10 mouse cellular contexts compared by ENCODE assay signal in genomic region chr11:102753591-102754324, GRCm38 (mm10). TPM values are rescaled to one million over a fixed set of nuclear protein-coding genes. Genes with fewer than 3 reads are reported as not detected.
DNase-seq lines count a peak whose midpoint lies in the region; ATAC-seq lines count a peak whose summit lies in the region.
"Had no signal": no experiment of that assay in that cellular context is flagged by ENCODE, and none has a peak within 500 bp of the region (broad histone marks: within the 10 kb centered on the region; RNA-seq: fewer than 3 reads in every experiment).

No protein-coding gene starts in this region.

- no peaks in the 10 kb centered on the region for H3K36me3 ChIP-seq in kidney, embryonic 15.5 days
- no peaks in the 10 kb centered on the region for H3K36me3 ChIP-seq in forebrain, embryonic 11.5 days (ENCODE audit: control insufficient read depth, insufficient read depth, low read length)
- no peaks in the 10 kb centered on the region for H3K36me3 ChIP-seq in limb, embryonic 12.5 days
- H3K36me3 ChIP-seq in stomach, embryonic 14.5 days (ENCODE audit: control insufficient read depth, insufficient read depth, low read length) = no peaks in the 10 kb centered on the region
- H3K36me3 ChIP-seq: G1E had no signal

- 35% methylated on average over 18 of the region's 18 CpGs for whole genome bisulfite sequencing in kidney, embryonic 15.5 days
- WGBS in forebrain, embryonic 11.5 days = 53% methylated on average over 18 of the region's 18 CpGs
- 43% methylated on average over 18 of the region's 18 CpGs for WGBS in limb, embryonic 12.5 days
- 37% methylated on average over 18 of the region's 18 CpGs for WGBS in stomach, embryonic 14.5 days

- peak; percentile 44 for ATAC-seq in kidney, embryonic 15.5 days (replicated peaks; ENCODE audit: low FRiP score)
- peak; percentile 44 for ATAC-seq in forebrain, embryonic 11.5 days (replicated peaks; ENCODE audit: low FRiP score)
- ATAC-seq in limb, embryonic 12.5 days (ENCODE audit: insufficient number of reproducible peaks, insufficient read depth, low FRiP score, low TSS enrichment, low read depth) = peak; percentile 39; the same call in 1 of the 2 replicates
- ATAC-seq in stomach, embryonic 14.5 days (ENCODE audit: insufficient number of reproducible peaks, insufficient read depth, low FRiP score, low read depth) = peak; percentile 26; the same call in 1 of the 2 replicates

- peak overlapping the region; percentile 52 for H3K4me2 ChIP-seq in kidney, embryonic 15.5 days
- H3K4me2 ChIP-seq in forebrain, embryonic 11.5 days (ENCODE audit: low read depth, low read length, severe bottlenecking) = peak overlapping the region; percentile 34; the same call in 1 of the 2 replicates
- H3K4me2 ChIP-seq in limb, embryonic 12.5 days = peak overlapping the region; percentile 41
- peak overlapping the region; percentile 40 for H3K4me2 ChIP-seq in stomach, embryonic 14.5 days (replicated peaks; ENCODE audit: low read depth, low read length)

- intact Hi-C loops in gastrocnemius, postnatal 36 days (cut with DNase I) = no loop called here

- 0 out of 2 replicates have a peak, but pooled peaks cover 8% of the 10 kb centered on the region for H3K27me3 ChIP-seq in kidney, embryonic 15.5 days
- no peaks in the 10 kb centered on the region for H3K27me3 ChIP-seq in forebrain, embryonic 11.5 days (ENCODE audit: control insufficient read depth, insufficient read depth, low read length)
- peaks cover 11% of the 10 kb centered on the region; the same call in 1 of the 2 replicates for H3K27me3 ChIP-seq in limb, embryonic 12.5 days
- no peaks in the 10 kb centered on the region for H3K27me3 ChIP-seq in stomach, embryonic 14.5 days (ENCODE audit: control insufficient read depth, insufficient read depth, low read length)

- peaks cover 15% of the 10 kb centered on the region for H3K4me1 ChIP-seq in kidney, embryonic 15.5 days
- H3K4me1 ChIP-seq in forebrain, embryonic 11.5 days (replicated peaks; ENCODE audit: control insufficient read depth, insufficient read depth, low read length) = peaks cover 14% of the 10 kb centered on the region
- peaks cover 22% of the 10 kb centered on the region for H3K4me1 ChIP-seq in limb, embryonic 12.5 days (replicated peaks)
- H3K4me1 ChIP-seq in stomach, embryonic 14.5 days (ENCODE audit: control insufficient read depth, insufficient read depth, low read length) = peaks cover 12% of the 10 kb centered on the region; the same call in 1 of the 2 replicates

- no peak for DNase-seq in kidney, adult 11 months
- peak; percentile 67 for DNase-seq in forebrain, embryonic 11.5 days (ENCODE audit: low spot score)
- DNase-seq in gastrocnemius, postnatal 36 days = no peak
- DNase-seq in natural killer cell, adult 2 months (ENCODE audit: low spot score in 2 of 2) = no peak
- DNase-seq in frontal cortex, postnatal 25 days (ENCODE audit: low spot score in 2 of 2) = no peak

- no peak overlapping the region for H3K4me3 ChIP-seq in kidney, embryonic 15.5 days (replicated peaks)
- H3K4me3 ChIP-seq in forebrain, embryonic 11.5 days (ENCODE audit: low read depth, low read length) = no peak overlapping the region
- no peak overlapping the region for H3K4me3 ChIP-seq in limb, embryonic 12.5 days (replicated peaks)
- no peak overlapping the region for H3K4me3 ChIP-seq in stomach, embryonic 14.5 days (ENCODE audit: low read depth, low read length)

- H3K27ac ChIP-seq in kidney, embryonic 15.5 days = peak overlapping the region; percentile 4; the same call in 1 of the 2 replicates
- no peak overlapping the region for H3K27ac ChIP-seq in forebrain, embryonic 11.5 days (ENCODE audit: low read depth, low read length)
- H3K27ac ChIP-seq in limb, embryonic 12.5 days = peak overlapping the region; percentile 56
- peak overlapping the region; percentile 27; the same call in 1 of the 2 replicates for H3K27ac ChIP-seq in stomach, embryonic 14.5 days (ENCODE audit: low read length)

- no peak overlapping the region for H3K9ac ChIP-seq in kidney, embryonic 15.5 days
- peak overlapping the region; percentile 23 for H3K9ac ChIP-seq in forebrain, embryonic 11.5 days (ENCODE audit: low read length)
- H3K9ac ChIP-seq in limb, embryonic 12.5 days (replicated peaks) = peak overlapping the region; percentile 34; the same call in 1 of the 2 replicates
- peak overlapping the region; percentile 21; the same call in 1 of the 2 replicates for H3K9ac ChIP-seq in stomach, embryonic 14.5 days (replicated peaks; ENCODE audit: low read depth, low read length)

- H3K9me3 ChIP-seq in kidney, embryonic 15.5 days (replicated peaks) = no peaks in the 10 kb centered on the region
- H3K9me3 ChIP-seq in forebrain, embryonic 11.5 days (ENCODE audit: control insufficient read depth, low read length) = no peaks in the 10 kb centered on the region
- H3K9me3 ChIP-seq in limb, embryonic 12.5 days = no peaks in the 10 kb centered on the region
- H3K9me3 ChIP-seq in stomach, embryonic 14.5 days (ENCODE audit: control insufficient read depth, low read depth, low read length) = no peaks in the 10 kb centered on the region
- H3K9me3 ChIP-seq: G1E had no signal

RNA-seq across cellular contexts. Expression of gene Adam11, which starts 7.5 kb away (rescaled TPM):
- polyA plus RNA-seq in kidney, embryonic 15.5 days (2015; fragmentation: Nextera tagmentation; extraction: Ambion mirVana) = 7.9 and 11.3 TPM in 2 replicates
- polyA plus RNA-seq in forebrain, embryonic 11.5 days (2014; fragmentation: Nextera tagmentation; extraction: Ambion mirVana) = 11.7 and 14.0 TPM in 2 replicates
- polyA plus RNA-seq in limb, embryonic 12.5 days (2016; fragmentation: Nextera tagmentation; extraction: Ambion mirVana) = 20.9 and 22.2 TPM in 2 replicates
- polyA plus RNA-seq in stomach, embryonic 14.5 days (2014; fragmentation: Nextera tagmentation; extraction: Ambion mirVana) = 5.5 and 6.8 TPM in 2 replicates
- total RNA-seq in gastrocnemius, postnatal 36 days (2021) = under 1 TPM; 0.32 to 0.79 TPM
- total RNA-seq: neutrophil, adult 5-6 weeks had no signal
- polyA plus RNA-seq: G1E had no signal

RNA-seq across cellular contexts. Expression of gene Ccdc43, which starts 56.2 kb away (rescaled TPM):
- polyA plus RNA-seq in kidney, embryonic 15.5 days (2015; fragmentation: Nextera tagmentation; extraction: Ambion mirVana) = 48.7 and 56.0 TPM in 2 replicates
- polyA plus RNA-seq in forebrain, embryonic 11.5 days (2014; fragmentation: Nextera tagmentation; extraction: Ambion mirVana) = 52.0 and 62.1 TPM in 2 replicates
- polyA plus RNA-seq in limb, embryonic 12.5 days (2016; fragmentation: Nextera tagmentation; extraction: Ambion mirVana) = 52.4 and 54.9 TPM in 2 replicates
- 39.5 and 47.1 TPM in 2 replicates for polyA plus RNA-seq in stomach, embryonic 14.5 days (2014; fragmentation: Nextera tagmentation; extraction: Ambion mirVana)
- 10 to 100 TPM; 67.5 to 70.1 TPM for total RNA-seq in gastrocnemius, postnatal 36 days (2021)
